In the genomic region with DNA sequence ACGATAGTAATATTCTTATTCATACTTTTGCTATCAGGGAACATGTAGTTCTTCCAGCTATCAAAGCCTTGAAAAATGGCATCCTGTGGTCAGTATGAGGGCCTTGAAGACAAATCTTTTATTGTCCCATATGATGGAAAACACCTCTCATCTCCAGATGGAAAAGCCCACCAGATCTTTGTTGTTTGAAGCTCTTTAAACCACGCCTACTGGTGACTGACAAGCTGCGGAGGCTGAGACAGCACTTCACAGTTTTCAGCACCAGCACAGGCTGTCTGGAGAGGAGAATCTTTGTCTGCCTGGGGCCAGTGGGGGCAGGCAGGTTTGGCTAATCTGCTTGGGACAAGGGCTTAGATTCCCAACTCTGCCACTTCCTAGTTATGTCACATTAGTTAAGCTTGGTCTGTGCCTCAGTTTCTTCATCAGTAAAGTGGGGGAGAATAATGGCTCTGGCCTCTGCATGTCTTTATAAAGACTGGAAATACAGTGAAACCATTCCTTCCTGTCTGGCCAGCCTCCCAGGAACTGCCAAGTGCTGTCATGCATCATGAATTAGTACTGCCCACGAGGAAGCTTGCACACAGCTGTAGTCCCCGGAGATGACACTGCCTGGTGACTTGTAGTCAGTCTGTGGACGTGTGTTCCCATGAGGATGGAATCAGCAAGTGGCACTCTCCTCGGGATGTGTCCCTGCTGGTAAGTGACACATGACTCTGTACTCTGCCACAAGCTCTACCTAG, we compare ENCODE assay signal across 11 mouse cellular contexts. TPM values are rescaled to one million over a fixed set of nuclear protein-coding genes. Genes with fewer than 3 reads are reported as not detected.
DNase-seq lines count a peak whose midpoint lies in the region; ATAC-seq lines count a peak whose summit lies in the region.
"Had no signal": no experiment of that assay in that cellular context is flagged by ENCODE, and none has a peak within 500 bp of the region (broad histone marks: within the 10 kb centered on the region; RNA-seq: fewer than 3 reads in every experiment).

No protein-coding gene starts in this region.

- ATAC-seq in midbrain, embryonic 11.5 days (ENCODE audit: low FRiP score) = no peak
- no peak for ATAC-seq in midbrain, embryonic 13.5 days
- ATAC-seq in forebrain, embryonic 15.5 days (replicated peaks) = peak; percentile 56; the same call in 1 of the 2 replicates
- peak; percentile 57 for ATAC-seq in lung, embryonic 16.5 days (ENCODE audit: low read depth)

- H3K27me3 ChIP-seq in midbrain, embryonic 11.5 days (ENCODE audit: control insufficient read depth, insufficient read depth, low read length) = no peaks in the 10 kb centered on the region
- H3K27me3 ChIP-seq in midbrain, embryonic 13.5 days = no peaks in the 10 kb centered on the region
- no peaks in the 10 kb centered on the region for H3K27me3 ChIP-seq in forebrain, embryonic 15.5 days
- H3K27me3 ChIP-seq in lung, embryonic 16.5 days (ENCODE audit: control insufficient read depth, insufficient read depth, low read depth, low read length) = no peaks in the 10 kb centered on the region
- H3K27me3 ChIP-seq: embryonic facial prominence, embryonic 12.5 days; midbrain, embryonic 12.5 days had no signal

- no peaks in the 10 kb centered on the region for H3K36me3 ChIP-seq in midbrain, embryonic 11.5 days (ENCODE audit: control insufficient read depth, insufficient read depth, low read length)
- H3K36me3 ChIP-seq in midbrain, embryonic 13.5 days = no peaks in the 10 kb centered on the region
- no peaks in the 10 kb centered on the region for H3K36me3 ChIP-seq in forebrain, embryonic 15.5 days
- no peaks in the 10 kb centered on the region for H3K36me3 ChIP-seq in lung, embryonic 16.5 days (ENCODE audit: control insufficient read depth, insufficient read depth, low read length)
- H3K36me3 ChIP-seq: embryonic facial prominence, embryonic 12.5 days; midbrain, embryonic 12.5 days had no signal

- H3K9me3 ChIP-seq in midbrain, embryonic 11.5 days (ENCODE audit: control insufficient read depth, low read length) = no peaks in the 10 kb centered on the region
- H3K9me3 ChIP-seq in midbrain, embryonic 13.5 days = no peaks in the 10 kb centered on the region
- no peaks in the 10 kb centered on the region for H3K9me3 ChIP-seq in forebrain, embryonic 15.5 days
- no peaks in the 10 kb centered on the region for H3K9me3 ChIP-seq in lung, embryonic 16.5 days (ENCODE audit: control insufficient read depth, low read length)
- H3K9me3 ChIP-seq: embryonic facial prominence, embryonic 12.5 days; midbrain, embryonic 12.5 days had no signal

- peak; percentile 33 for DNase-seq in cerebellum, adult 9-10 months
- DNase-seq in cerebellum, postnatal 36 days = no peak
- DNase-seq in midbrain, embryonic 11.5 days (ENCODE audit: low spot score, missing footprints) = peak; percentile 72
- no peak for DNase-seq in gastrocnemius, adult 8-10 months (ENCODE audit: low spot score in 2 of 2)
- DNase-seq in urinary bladder, adult 2 months (ENCODE audit: low spot score) = no peak

- no peak overlapping the region for H3K4me3 ChIP-seq in midbrain, embryonic 11.5 days (ENCODE audit: low read depth, low read length)
- H3K4me3 ChIP-seq in midbrain, embryonic 13.5 days (replicated peaks) = no peak overlapping the region
- H3K4me3 ChIP-seq in forebrain, embryonic 15.5 days = no peak overlapping the region
- H3K4me3 ChIP-seq in lung, embryonic 16.5 days (ENCODE audit: low read length) = no peak overlapping the region
- H3K4me3 ChIP-seq: embryonic facial prominence, embryonic 12.5 days; midbrain, embryonic 12.5 days had no signal

- H3K9ac ChIP-seq in midbrain, embryonic 11.5 days (ENCODE audit: low read length) = no peak overlapping the region
- no peak overlapping the region for H3K9ac ChIP-seq in midbrain, embryonic 13.5 days (replicated peaks)
- no peak overlapping the region for H3K9ac ChIP-seq in forebrain, embryonic 15.5 days (replicated peaks)
- H3K9ac ChIP-seq in lung, embryonic 16.5 days (ENCODE audit: low read length) = no peak overlapping the region
- H3K9ac ChIP-seq: embryonic facial prominence, embryonic 12.5 days; midbrain, embryonic 12.5 days had no signal

- 68% methylated on average over 7 of the region's 7 CpGs for WGBS in midbrain, embryonic 11.5 days
- WGBS in midbrain, embryonic 13.5 days = 64% methylated on average over 7 of the region's 7 CpGs
- 38% methylated on average over 7 of the region's 7 CpGs for WGBS in forebrain, embryonic 15.5 days
- WGBS in lung, embryonic 16.5 days = 48% methylated on average over 7 of the region's 7 CpGs

- no peak overlapping the region for H3K27ac ChIP-seq in midbrain, embryonic 11.5 days (ENCODE audit: low read depth, low read length)
- H3K27ac ChIP-seq in midbrain, embryonic 13.5 days = no peak overlapping the region
- peak overlapping the region; percentile 93 for H3K27ac ChIP-seq in forebrain, embryonic 15.5 days (replicated peaks)
- H3K27ac ChIP-seq in lung, embryonic 16.5 days (ENCODE audit: low read length) = peak overlapping the region; percentile 71
- H3K27ac ChIP-seq: embryonic facial prominence, embryonic 12.5 days; midbrain, embryonic 12.5 days had no signal

- no peak overlapping the region for H3K4me2 ChIP-seq in midbrain, embryonic 11.5 days
- no peak overlapping the region for H3K4me2 ChIP-seq in midbrain, embryonic 13.5 days (replicated peaks)
- H3K4me2 ChIP-seq in forebrain, embryonic 15.5 days (replicated peaks) = no peak overlapping the region
- H3K4me2 ChIP-seq in lung, embryonic 16.5 days (ENCODE audit: low read depth, low read length) = no peak overlapping the region; the same call in 1 of the 2 replicates
- H3K4me2 ChIP-seq: embryonic facial prominence, embryonic 12.5 days; midbrain, embryonic 12.5 days had no signal

- no peaks in the 10 kb centered on the region for H3K4me1 ChIP-seq in midbrain, embryonic 11.5 days (ENCODE audit: control insufficient read depth, insufficient read depth, low read length)
- peaks cover 18% of the 10 kb centered on the region for H3K4me1 ChIP-seq in midbrain, embryonic 13.5 days (replicated peaks)
- peaks cover 27% of the 10 kb centered on the region for H3K4me1 ChIP-seq in forebrain, embryonic 15.5 days
- peaks cover 11% of the 10 kb centered on the region for H3K4me1 ChIP-seq in lung, embryonic 16.5 days (replicated peaks; ENCODE audit: control insufficient read depth, insufficient read depth, low read length)
- H3K4me1 ChIP-seq: embryonic facial prominence, embryonic 12.5 days had no signal

RNA-seq across cellular contexts. Expression of a gene that starts 49.9 kb away (rescaled TPM):
- 3.0 TPM in 2 replicates for polyA plus RNA-seq in midbrain, embryonic 11.5 days (2014; fragmentation: Nextera tagmentation; extraction: Ambion mirVana)
- polyA plus RNA-seq in midbrain, embryonic 13.5 days (2015; fragmentation: Nextera tagmentation; extraction: Ambion mirVana) = 17.7 and 22.1 TPM in 2 replicates
- polyA plus RNA-seq in forebrain, embryonic 15.5 days (2015; fragmentation: Nextera tagmentation; extraction: Ambion mirVana) = 31.8 and 32.1 TPM in 2 replicates
- 9.4 and 10.1 TPM in 2 replicates for polyA plus RNA-seq in lung, embryonic 16.5 days (2015; fragmentation: Nextera tagmentation; extraction: Ambion mirVana)
- 1 to 10 TPM in 2 of 4 experiments, under 1 TPM in 2; 0.64 to 2.9 (median 1.1) TPM for total RNA-seq in gastrocnemius, adult 8-10 months (2022)
- 0.85 and 1.8 TPM in 2 replicates for polyA plus RNA-seq in urinary bladder, adult 2 months (2012; rRNA removed)
- polyA plus RNA-seq: C2C12 had no signal

Comparison
In these comparisons a context has a peak if more than half of its experiments do, and no peak if none do; other contexts are left out.
1. DNase-seq: peak in cerebellum, adult 9-10 months (single experiment) and midbrain, embryonic 11.5 days (single experiment); none in cerebellum, postnatal 36 days (0 of 2), gastrocnemius, adult 8-10 months (0 of 2) and urinary bladder, adult 2 months (single experiment).
2. ATAC-seq: peak in forebrain, embryonic 15.5 days (single experiment) and lung, embryonic 16.5 days (single experiment); none in midbrain, embryonic 11.5 days (single experiment) and midbrain, embryonic 13.5 days (single experiment).
3. H3K27ac ChIP-seq: peak in forebrain, embryonic 15.5 days (single experiment) and lung, embryonic 16.5 days (single experiment); none in midbrain, embryonic 11.5 days (single experiment) and midbrain, embryonic 13.5 days (single experiment).